Mouse (Mus musculus): ENCODE results near the gene Tmem95. TPM values are rescaled to one million over a fixed set of nuclear protein-coding genes. Genes with fewer than 3 reads are reported as not detected.

Tmem95 gene
- total and polyA plus RNA-seq, 3 experiments = not detected

- Histone ChIP-seq H3K4me2 (ENCODE audit: insufficient read depth, low read depth, poor library complexity, severe bottlenecking) (no peak overlapping the region), H3K27me3 (replicated peaks) (no peaks in the 10 kb centered on the region), H3K79me2 (replicated peaks; ENCODE audit: control insufficient read depth, extremely low read depth, insufficient read depth, poor library complexity, severe bottlenecking) (no peaks in the 10 kb centered on the region), H3K9me3 (replicated peaks; ENCODE audit: low read length) (no peaks in the 10 kb centered on the region), H3K4me3 (replicated peaks in 1 of 3; ENCODE audit: low read depth in 2 of 3, low read length in 2 of 3, poor library complexity in 1 of 3) (no peak overlapping the region), H3K27ac (ENCODE audit: insufficient read depth, low read depth) (no peak overlapping the region), H3K36me3 (replicated peaks in 1 of 2; ENCODE audit: control insufficient read depth in 1 of 2, insufficient read depth in 1 of 2, low read length in 1 of 2) (peaks cover 0 to 28% of the 10 kb centered on the region in 2 experiments), H3K9ac (ENCODE audit: insufficient read depth, low read depth) (no peak overlapping the region), H3K4me1 (ENCODE audit: control insufficient read depth in 1 of 2, insufficient read depth in 2 of 2) (peaks cover 6 to 16% of the 10 kb centered on the region in 2 experiments)
- in situ Hi-C loops (cut with MboI; ENCODE audit: low pct_ligation_motif_present, low pct_unique_long_range_greater_than_20kb, low sequenced_read_pairs) = no loop called here
- no peak for DNase-seq (ENCODE audit: extremely low read depth)
- dilution Hi-C loops (cut with MboI; ENCODE audit: extremely low pct_ligation_motif_present, extremely low pct_unique_long_range_greater_than_20kb, low sequenced_read_pairs) = no loop called here
- TF ChIP-seq E2F4 (IDR thresholded peaks at IDR 0.05; ENCODE audit: insufficient replicate concordance, low read depth, low read length) = no peak
These were observed 23.1 kb downstream of the Tmem95 start for GRCm38 (mm10) chr11:69854680-69855079.

GRCm38 (mm10) chr11:69853994-69854393 is 23.8 kb downstream of the Tmem95 start:
- dilution Hi-C loops (cut with MboI; ENCODE audit: extremely low pct_ligation_motif_present, extremely low pct_unique_long_range_greater_than_20kb, low sequenced_read_pairs) = no loop called here
- no peaks in the 10 kb centered on the region for H3K27me3 ChIP-seq (replicated peaks)
- no peaks in the 10 kb centered on the region for H3K79me2 ChIP-seq (replicated peaks; ENCODE audit: control insufficient read depth, extremely low read depth, insufficient read depth, poor library complexity, severe bottlenecking)
- no peak overlapping the region for H3K27ac ChIP-seq (ENCODE audit: insufficient read depth, low read depth)
- peaks cover 0 to 35% of the 10 kb centered on the region in 2 experiments for H3K36me3 ChIP-seq (replicated peaks in 1 of 2; ENCODE audit: control insufficient read depth in 1 of 2, insufficient read depth in 1 of 2, low read length in 1 of 2)
- no peaks in the 10 kb centered on the region for H3K9me3 ChIP-seq (replicated peaks; ENCODE audit: low read length)
- TF ChIP-seq MXI1 (IDR thresholded peaks at IDR 0.05; ENCODE audit: low read depth, low read length) (no peak), JUND (conservative IDR thresholded peaks at IDR 0.05; ENCODE audit: low read depth, low read length) (no peak), TCF12 (IDR thresholded peaks at IDR 0.05; ENCODE audit: low read depth, low read length) (no peak), JUN (IDR thresholded peaks at IDR 0.05; ENCODE audit: insufficient read depth, low read depth, low read length) (no peak), ETS1 (conservative IDR thresholded peaks at IDR 0.05; ENCODE audit: low read depth, low read length) (no peak), USF1 (IDR thresholded peaks at IDR 0.05; ENCODE audit: low read depth, low read length) (peak; percentile 72), USF2 (conservative IDR thresholded peaks at IDR 0.05; ENCODE audit: low read depth, low read length) (peak; percentile 75)
- in situ Hi-C loops (cut with MboI; ENCODE audit: low pct_ligation_motif_present, low pct_unique_long_range_greater_than_20kb, low sequenced_read_pairs) = no loop called here
- H3K9ac ChIP-seq (ENCODE audit: insufficient read depth, low read depth) = no peak overlapping the region
- H3K4me3 ChIP-seq (replicated peaks in 1 of 3; ENCODE audit: low read depth in 2 of 3, low read length in 2 of 3, poor library complexity in 1 of 3) = no peak overlapping the region
- peaks cover 6 to 20% of the 10 kb centered on the region in 2 experiments for H3K4me1 ChIP-seq (ENCODE audit: control insufficient read depth in 1 of 2, insufficient read depth in 2 of 2)
- DNase-seq (ENCODE audit: extremely low read depth) = no peak
- no peak overlapping the region for H3K4me2 ChIP-seq (ENCODE audit: insufficient read depth, low read depth, poor library complexity, severe bottlenecking)

DNA sequence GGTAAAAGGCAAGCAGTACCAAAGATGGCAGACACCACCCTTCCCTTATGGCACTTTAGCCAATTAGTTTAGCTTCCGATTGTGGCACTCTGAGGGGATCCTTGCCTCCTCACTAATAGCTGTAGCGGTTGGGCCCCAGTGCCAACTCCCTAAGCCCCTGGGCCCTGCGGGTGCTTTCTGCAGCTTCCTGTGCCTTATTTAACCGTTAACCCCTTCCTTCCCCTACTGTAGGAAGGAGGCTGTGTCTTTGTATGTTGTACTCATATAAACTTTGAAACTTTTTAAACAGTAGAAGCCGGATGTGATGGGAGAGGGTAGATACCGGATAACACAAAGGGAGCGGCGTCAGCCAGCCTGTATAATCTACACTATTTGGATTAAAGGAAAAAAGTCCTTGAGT is 27.1 kb downstream of the Tmem95 start:
- Histone ChIP-seq H3K27ac (ENCODE audit: insufficient read depth, low read depth) (no peak overlapping the region), H3K9me3 (replicated peaks; ENCODE audit: low read length) (no peaks in the 10 kb centered on the region), H3K4me3 (replicated peaks in 1 of 3; ENCODE audit: low read depth in 2 of 3, low read length in 2 of 3, poor library complexity in 1 of 3) (no peak overlapping the region), H3K27me3 (replicated peaks) (no peaks in the 10 kb centered on the region), H3K36me3 (replicated peaks in 1 of 2; ENCODE audit: control insufficient read depth in 1 of 2, insufficient read depth in 1 of 2, low read length in 1 of 2) (peaks cover 0 to 47% of the 10 kb centered on the region in 2 experiments), H3K9ac (ENCODE audit: insufficient read depth, low read depth) (no peak overlapping the region), H3K4me1 (ENCODE audit: control insufficient read depth in 1 of 2, insufficient read depth in 2 of 2) (peaks cover 5 to 24% of the 10 kb centered on the region in 2 experiments), H3K4me2 (ENCODE audit: insufficient read depth, low read depth, poor library complexity, severe bottlenecking) (no peak overlapping the region), H3K79me2 (replicated peaks; ENCODE audit: control insufficient read depth, extremely low read depth, insufficient read depth, poor library complexity, severe bottlenecking) (no peaks in the 10 kb centered on the region)
- in situ Hi-C loops (cut with MboI; ENCODE audit: low pct_ligation_motif_present, low pct_unique_long_range_greater_than_20kb, low sequenced_read_pairs) = no loop called here
- no peak for TF ChIP-seq BHLHE40 (IDR thresholded peaks at IDR 0.05; ENCODE audit: low read depth, low read length)
- no peak for TF ChIP-seq ELF1 (IDR thresholded peaks at IDR 0.05; ENCODE audit: low read depth, low read length)
- TF ChIP-seq MYC (IDR thresholded peaks at IDR 0.05; ENCODE audit: low read depth, low read length) = no peak
- TF ChIP-seq RAD21 (IDR thresholded peaks at IDR 0.05; ENCODE audit: low read depth, low read length) = no peak
- TF ChIP-seq SIN3A (IDR thresholded peaks at IDR 0.05; ENCODE audit: low read length) = no peak
- TF ChIP-seq USF1 (IDR thresholded peaks at IDR 0.05; ENCODE audit: low read depth, low read length) = no peak
- TF ChIP-seq USF2 (conservative IDR thresholded peaks at IDR 0.05; ENCODE audit: low read depth, low read length) = no peak
- TF ChIP-seq UBTF (IDR thresholded peaks at IDR 0.05; ENCODE audit: low read depth, low read length) = no peak
- TF ChIP-seq MXI1 (IDR thresholded peaks at IDR 0.05; ENCODE audit: low read depth, low read length) = no peak
- TF ChIP-seq ETS1 (conservative IDR thresholded peaks at IDR 0.05; ENCODE audit: low read depth, low read length) = no peak
- no peak for TF ChIP-seq MAX (IDR thresholded peaks at IDR 0.05; ENCODE audit: low read length)
- TF ChIP-seq ZNF384 (IDR thresholded peaks at IDR 0.05; ENCODE audit: low read depth, low read length) = no peak
- no peak for TF ChIP-seq NRF1 (IDR thresholded peaks at IDR 0.05; ENCODE audit: low read depth, low read length)
- DNase-seq (ENCODE audit: extremely low read depth) = no peak
- dilution Hi-C loops (cut with MboI; ENCODE audit: extremely low pct_ligation_motif_present, extremely low pct_unique_long_range_greater_than_20kb, low sequenced_read_pairs) = no loop called here

All from CH12.LX (cell line).